Mouse (Mus musculus): ENCODE data around the gene Tgm5. TPM values are rescaled to one million over a fixed set of nuclear protein-coding genes. Genes with fewer than 3 reads are reported as not detected.
"Not testable (repeated sequence)": the region's sequence is repeated elsewhere in the genome, so short reads cannot be mapped to it uniquely, and the experiment has no call there.

Tgm5 gene
- polyA plus RNA-seq, 1 experiment, result not detected

DNA sequence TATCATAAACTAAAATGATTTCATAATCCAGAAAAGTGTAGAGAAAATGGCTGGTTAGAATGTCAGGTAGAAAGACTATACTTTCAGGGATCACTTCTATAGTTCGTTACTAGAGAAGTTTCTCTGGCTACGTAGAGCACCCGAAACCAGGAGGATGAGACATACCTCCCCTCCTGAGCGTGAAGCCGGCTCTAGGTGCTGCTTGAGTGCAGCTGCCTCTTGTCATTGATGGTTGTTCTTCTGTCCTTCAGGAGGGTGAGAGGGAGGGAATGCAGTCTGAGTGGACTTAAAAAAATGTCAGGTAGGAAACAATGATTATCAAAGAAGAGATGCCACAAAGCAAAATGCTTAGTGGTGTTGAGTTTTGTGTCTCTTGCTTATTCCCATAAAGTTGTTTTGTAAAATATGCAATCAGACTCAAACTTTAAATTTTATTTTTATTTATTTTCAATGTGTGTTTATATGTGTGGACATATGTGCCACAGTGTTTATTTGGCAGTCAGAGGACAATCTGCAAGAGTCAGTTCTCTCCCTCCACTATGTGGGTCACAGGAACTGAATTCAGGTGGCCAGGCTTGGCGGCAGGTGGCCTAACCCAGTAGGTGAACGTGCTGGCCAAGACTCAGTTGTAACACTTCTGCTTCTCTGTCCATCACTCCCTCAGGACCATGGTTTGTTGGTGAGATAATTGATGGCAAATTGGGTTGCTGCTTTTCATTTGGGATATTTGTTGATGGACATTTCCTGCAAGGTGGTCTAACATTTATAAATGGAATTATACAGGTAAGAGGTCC is 81.4 kb downstream of the Tgm5 start:
- Histone ChIP-seq H3K9me3 (replicated peaks; ENCODE audit: control insufficient read depth, insufficient read depth, low read length, poor library complexity, severe bottlenecking) (no peaks in the 10 kb centered on the region), H3K27ac (ENCODE audit: insufficient read depth, low read length) (no peak overlapping the region), H3K4me3 (ENCODE audit: low read depth, low read length) (no peak overlapping the region), H3K36me3 (ENCODE audit: control insufficient read depth, insufficient read depth, low read length, poor library complexity, severe bottlenecking) (no peaks in the 10 kb centered on the region), H3K4me1 (ENCODE audit: control insufficient read depth, insufficient read depth, low read length) (no peaks in the 10 kb centered on the region), H3K27me3 (ENCODE audit: control insufficient read depth, insufficient read depth, low read length, poor library complexity, severe bottlenecking) (no peaks in the 10 kb centered on the region), H3K9ac (ENCODE audit: low read depth, poor library complexity, severe bottlenecking) (no peak overlapping the region)
- TF ChIP-seq CTCF (IDR thresholded peaks at IDR 0.05; ENCODE audit: low read depth, low read length), result no peak
- no peak for TF ChIP-seq EP300 (IDR thresholded peaks at IDR 0.05; ENCODE audit: insufficient read depth, low read depth, low read length)
- no peak for TF ChIP-seq POLR2A (IDR thresholded peaks at IDR 0.05; ENCODE audit: insufficient read depth, low read length)

DNA sequence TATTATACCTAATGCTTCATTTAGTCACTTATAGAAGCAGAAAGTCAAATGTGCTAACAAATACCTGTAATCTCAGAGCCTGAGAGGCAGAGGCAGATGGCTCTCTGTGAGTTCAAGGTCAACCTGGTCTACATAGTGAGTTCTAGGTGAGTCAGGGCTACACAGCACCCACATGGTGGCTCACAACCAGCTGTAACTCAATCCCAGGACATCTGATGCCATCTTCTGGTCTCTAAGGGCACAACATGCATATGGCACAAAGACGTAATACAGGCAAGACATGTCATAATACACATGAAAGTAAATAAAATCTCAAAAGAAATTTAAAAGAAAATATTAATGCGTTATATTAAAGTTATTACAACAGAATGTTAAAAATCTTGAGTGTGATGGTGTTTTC is 82.1 kb downstream of the Tgm5 start:
- Histone ChIP-seq H3K4me1 (ENCODE audit: control insufficient read depth, insufficient read depth, low read length) (no peaks in the 10 kb centered on the region), H3K9me3 (replicated peaks; ENCODE audit: control insufficient read depth, insufficient read depth, low read length, poor library complexity, severe bottlenecking) (no peaks in the 10 kb centered on the region), H3K4me3 (ENCODE audit: low read depth, low read length) (no peak overlapping the region), H3K27me3 (ENCODE audit: control insufficient read depth, insufficient read depth, low read length, poor library complexity, severe bottlenecking) (no peaks in the 10 kb centered on the region), H3K36me3 (ENCODE audit: control insufficient read depth, insufficient read depth, low read length, poor library complexity, severe bottlenecking) (no peaks in the 10 kb centered on the region), H3K27ac (ENCODE audit: insufficient read depth, low read length) (no peak overlapping the region), H3K9ac (ENCODE audit: low read depth, poor library complexity, severe bottlenecking) (no peak overlapping the region)
- TF ChIP-seq POLR2A (IDR thresholded peaks at IDR 0.05; ENCODE audit: insufficient read depth, low read length) (no peak), CTCF (IDR thresholded peaks at IDR 0.05; ENCODE audit: low read depth, low read length) (peak; percentile 37), EP300 (IDR thresholded peaks at IDR 0.05; ENCODE audit: insufficient read depth, low read depth, low read length) (no peak)

DNA sequence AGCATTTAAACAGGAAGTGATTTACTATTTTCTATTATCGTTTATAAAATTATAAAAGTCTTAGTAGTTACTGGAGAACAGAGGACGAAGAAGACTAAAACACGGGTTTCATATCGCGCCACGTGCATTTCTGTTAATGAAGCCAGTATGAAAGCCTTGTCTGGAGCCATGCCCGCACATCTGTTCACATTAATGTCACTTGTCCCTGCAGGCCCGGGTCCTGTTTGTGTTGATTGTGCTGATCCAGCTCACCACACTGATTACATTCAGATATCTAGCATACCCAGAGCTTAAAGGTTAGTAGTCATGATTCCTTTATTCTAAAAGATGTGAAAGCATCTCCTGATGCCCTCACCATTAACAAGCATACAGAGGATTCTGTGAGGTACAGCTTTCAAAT is 86.8 kb downstream of the Tgm5 start:
- no peak for TF ChIP-seq EP300 (IDR thresholded peaks at IDR 0.05; ENCODE audit: insufficient read depth, low read depth, low read length)
- TF ChIP-seq CTCF (IDR thresholded peaks at IDR 0.05; ENCODE audit: low read depth, low read length), result no peak
- no peak for TF ChIP-seq POLR2A (IDR thresholded peaks at IDR 0.05; ENCODE audit: insufficient read depth, low read length)
- no peak overlapping the region for H3K9ac ChIP-seq (ENCODE audit: low read depth, poor library complexity, severe bottlenecking)
- H3K4me3 ChIP-seq (ENCODE audit: low read depth, low read length), result no peak overlapping the region
- H3K9me3 ChIP-seq (replicated peaks; ENCODE audit: control insufficient read depth, insufficient read depth, low read length, poor library complexity, severe bottlenecking), result no peaks in the 10 kb centered on the region
- H3K27ac ChIP-seq (ENCODE audit: insufficient read depth, low read length), result no peak overlapping the region
- H3K36me3 ChIP-seq (ENCODE audit: control insufficient read depth, insufficient read depth, low read length, poor library complexity, severe bottlenecking), result no peaks in the 10 kb centered on the region
- H3K4me1 ChIP-seq (ENCODE audit: control insufficient read depth, insufficient read depth, low read length), result no peaks in the 10 kb centered on the region
- no peaks in the 10 kb centered on the region for H3K27me3 ChIP-seq (ENCODE audit: control insufficient read depth, insufficient read depth, low read length, poor library complexity, severe bottlenecking)

DNA sequence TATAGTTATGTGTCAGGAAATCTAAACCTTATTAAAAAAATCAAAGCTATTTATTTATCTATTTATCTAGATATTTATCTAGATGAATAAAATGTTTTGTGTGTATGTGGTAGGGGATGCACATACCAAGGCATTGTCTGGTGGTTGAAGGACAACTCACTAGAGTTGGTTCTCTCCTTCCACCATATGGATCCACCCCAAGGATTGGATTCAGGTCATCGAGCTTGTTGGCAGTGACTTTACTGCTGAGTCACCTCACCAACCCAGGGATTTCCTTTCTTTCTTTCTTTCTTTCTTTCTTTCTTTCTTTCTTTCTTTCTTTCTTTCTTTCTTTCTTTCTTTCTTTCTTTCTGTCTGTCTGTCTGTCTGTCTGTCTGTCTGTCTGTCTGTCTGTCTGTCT is 89.0 kb downstream of the Tgm5 start:
- not testable (repeated sequence) for H3K27me3 ChIP-seq (ENCODE audit: control insufficient read depth, insufficient read depth, low read length, poor library complexity, severe bottlenecking); H3K9me3 ChIP-seq (replicated peaks; ENCODE audit: control insufficient read depth, insufficient read depth, low read length, poor library complexity, severe bottlenecking); H3K27ac ChIP-seq (ENCODE audit: insufficient read depth, low read length); H3K36me3 ChIP-seq (ENCODE audit: control insufficient read depth, insufficient read depth, low read length, poor library complexity, severe bottlenecking); H3K4me3 ChIP-seq (ENCODE audit: low read depth, low read length); H3K9ac ChIP-seq (ENCODE audit: low read depth, poor library complexity, severe bottlenecking); H3K4me1 ChIP-seq (ENCODE audit: control insufficient read depth, insufficient read depth, low read length)

Other genes with a start within 250 kb of the Tgm5 start
- 17.0 and 19.7 TPM in 2 replicates for gene Cdan1, start 235.7 kb downstream of the Tgm5 start, polyA plus RNA-seq (2011; ENCODE audit: insufficient read depth, insufficient read length, low read depth, missing spikeins)
- 10.7 and 13.0 TPM in 2 replicates for gene Ttbk2, start 235.2 kb downstream of the Tgm5 start, polyA plus RNA-seq (2011; ENCODE audit: insufficient read depth, insufficient read length, low read depth, missing spikeins)
- 29.5 and 30.6 TPM in 2 replicates for gene Ubr1, start 115.1 kb downstream of the Tgm5 start, polyA plus RNA-seq (2011; ENCODE audit: insufficient read depth, insufficient read length, low read depth, missing spikeins)
- 4.0 and 9.5 TPM in 2 replicates for gene Tmem62, start 108.8 kb downstream of the Tgm5 start, polyA plus RNA-seq (2011; ENCODE audit: insufficient read depth, insufficient read length, low read depth, missing spikeins)
- gene Ccndbp1, start 77.4 kb downstream of the Tgm5 start, polyA plus RNA-seq (2011; ENCODE audit: insufficient read depth, insufficient read length, low read depth, missing spikeins), result 30.9 and 33.9 TPM in 2 replicates
- gene Epb42, start 48.8 kb downstream of the Tgm5 start, polyA plus RNA-seq (2011; ENCODE audit: insufficient read depth, insufficient read length, low read depth, missing spikeins), result not detected in 2 replicates
- not detected in 2 replicates for gene Tgm7, start 24.0 kb upstream of the Tgm5 start, polyA plus RNA-seq (2011; ENCODE audit: insufficient read depth, insufficient read length, low read depth, missing spikeins)
- gene Adal, start 54.6 kb upstream of the Tgm5 start, polyA plus RNA-seq (2011; ENCODE audit: insufficient read depth, insufficient read length, low read depth, missing spikeins), result 11.1 and 12.2 TPM in 2 replicates
- gene Lcmt2, start 54.8 kb upstream of the Tgm5 start, polyA plus RNA-seq (2011; ENCODE audit: insufficient read depth, insufficient read length, low read depth, missing spikeins), result 3.1 and 3.3 TPM in 2 replicates
- gene Tubgcp4, start 84.8 kb upstream of the Tgm5 start, polyA plus RNA-seq (2011; ENCODE audit: insufficient read depth, insufficient read length, low read depth, missing spikeins), result 42.5 and 52.4 TPM in 2 replicates
- 6.1 and 6.4 TPM in 2 replicates for gene Zscan29, start 85.3 kb upstream of the Tgm5 start, polyA plus RNA-seq (2011; ENCODE audit: insufficient read depth, insufficient read length, low read depth, missing spikeins)
- gene Trp53bp1, start 185.6 kb upstream of the Tgm5 start, polyA plus RNA-seq (2011; ENCODE audit: insufficient read depth, insufficient read length, low read depth, missing spikeins), result 76.2 and 101 TPM in 2 replicates
- 5.3 and 9.2 TPM in 2 replicates for gene Map1a, start 203.8 kb upstream of the Tgm5 start, polyA plus RNA-seq (2011; ENCODE audit: insufficient read depth, insufficient read length, low read depth, missing spikeins)

All from ES-Bruce4 (cell line).